Mouse (Mus musculus) embryonic facial prominence, embryonic 11.5 days (tissue): ENCODE measurements around the gene Leng9. TPM values are rescaled to one million over a fixed set of nuclear protein-coding genes. Genes with fewer than 3 reads are reported as not detected.
A peak's percentile ranks its signal among the peaks of the same experiment; 100 is the strongest.

Source experiments
- ATAC-seq: fragments of 200-750 bp; cut with Nextera tagmentation; replicated peaks from 2 replicates; pipeline ENCODE4 v1.8.0; 2017; ENCODE audit warnings: low read depth; ENCODE audit not compliant: insufficient number of reproducible peaks, low FRiP score, low TSS enrichment
- DNase-seq: peaks from one replicate; pipeline ENCODE4 v3.0.0-alpha.2; 2015; ENCODE audit warnings: low spot score
- H3K27ac ChIP-seq: fragments of 300-500 bp; sonication (generic); replicated peaks from 2 replicates; pipeline ENCODE4 v1.5.1; 2014; ENCODE audit warnings: mild to moderate bottlenecking, low read depth, low read length, control low read depth
- H3K27me3 ChIP-seq: fragments of 300-500 bp; sonication (generic); 2 replicates; pipeline ENCODE4 v1.6.1; 2014; ENCODE audit warnings: mild to moderate bottlenecking, low read length, moderate library complexity, mixed read lengths; ENCODE audit not compliant: control insufficient read depth, insufficient read depth
- H3K36me3 ChIP-seq: fragments of 300-500 bp; sonication (generic); replicated peaks from 2 replicates; pipeline ENCODE4 v1.6.1; 2014; ENCODE audit warnings: low read depth, mild to moderate bottlenecking, low read length, moderate library complexity, mixed read lengths; ENCODE audit not compliant: control insufficient read depth, insufficient read depth
- H3K4me1 ChIP-seq: fragments of 300-500 bp; sonication (generic); 2 replicates; pipeline ENCODE4 v1.6.1; 2014; ENCODE audit warnings: low read length, mixed read lengths; ENCODE audit not compliant: control insufficient read depth, insufficient read depth
- H3K4me2 ChIP-seq: fragments of 300-500 bp; sonication (generic); 2 replicates; pipeline ENCODE4 v1.6.1; 2014; ENCODE audit warnings: low read depth, mild to moderate bottlenecking, control low read depth, low read length, moderate library complexity
- H3K4me3 ChIP-seq: fragments of 300-500 bp; sonication (generic); 2 replicates; pipeline ENCODE4 v1.5.1; 2014; ENCODE audit warnings: low read depth, low read length, control low read depth
- H3K9ac ChIP-seq: fragments of 300-500 bp; sonication (generic); replicated peaks from 2 replicates; pipeline ENCODE4 v1.6.1; 2014; ENCODE audit warnings: mild to moderate bottlenecking, control low read depth, low read length
- H3K9me3 ChIP-seq: fragments of 300-500 bp; sonication (generic); replicated peaks from 2 replicates; pipeline ENCODE4 v1.6.1; 2016; ENCODE audit warnings: mild to moderate bottlenecking, low read length, inconsistent platforms, mixed read lengths; ENCODE audit not compliant: control insufficient read depth
- WGBS: fragments of 180-500 bp; shearing (Covaris S2); extraction: QIAGEN DNeasy Blood & Tissue Kit; methylation state at CpG from one replicate; pipeline ENCODE4 v1.1.7; 2014; 5-methylcytosine and 5-hydroxymethylcytosine counted together
- polyA plus RNA-seq: library from polyadenylated mRNA; unstranded; fragments of >200 nt; fragmentation: Nextera tagmentation; extraction: Ambion mirVana; gene quantifications from 2 replicates; pipeline ENCODE4 v1.2.1, GENCODE M21; 2014

The Leng9 gene
- polyA plus RNA-seq, result 1.6 and 1.9 TPM in 2 replicates

DNA sequence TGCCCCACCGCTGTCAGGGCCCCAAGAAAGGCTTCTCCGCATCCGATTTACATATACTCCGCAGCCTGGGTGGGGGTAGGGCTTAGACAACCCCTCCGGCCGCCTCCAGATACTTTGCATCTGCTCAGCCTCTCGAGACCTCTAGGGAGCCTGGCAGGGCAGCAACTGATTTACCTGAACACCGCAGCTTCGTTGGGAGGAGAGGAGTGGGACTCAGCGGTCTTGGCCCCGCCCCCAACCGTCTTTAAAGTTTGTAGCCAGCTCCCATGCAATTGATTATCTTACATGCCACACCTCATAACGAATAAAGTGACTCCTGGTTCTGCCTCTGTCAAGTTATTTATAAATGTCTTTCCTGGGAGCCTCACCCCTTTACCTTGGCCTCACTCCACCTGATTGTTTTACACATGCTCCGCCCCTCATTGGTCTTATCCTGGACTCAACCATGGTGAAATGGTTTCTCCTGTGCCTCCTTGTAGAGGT is at the start of gene Leng9:
Gene Leng9, minus strand, starts transcription at position 316 of the 483 bp plus-strand sequence.
- Histone ChIP-seq H3K4me2 (peak within 1 kb of the TSS; percentile 91), H3K9ac (peak within 1 kb of the TSS; percentile 57), H3K27ac (peak within 1 kb of the TSS; percentile 47; the same call in 1 of the 2 replicates), H3K36me3 (peaks cover 13% of the 10 kb centered on the region), H3K9me3 (no peaks in the 10 kb centered on the region), H3K27me3 (peaks cover 8% of the 10 kb centered on the region), H3K4me1 (peaks cover 3% of the 10 kb centered on the region; the same call in 1 of the 2 replicates), H3K4me3 (peak within 1 kb of the TSS; percentile 73)
- WGBS, result 3% methylated on average over 14 of the region's 14 CpGs
- no peak for DNase-seq
- ATAC-seq, result peak; percentile 30; the same call in 1 of the 2 replicates

DNA sequence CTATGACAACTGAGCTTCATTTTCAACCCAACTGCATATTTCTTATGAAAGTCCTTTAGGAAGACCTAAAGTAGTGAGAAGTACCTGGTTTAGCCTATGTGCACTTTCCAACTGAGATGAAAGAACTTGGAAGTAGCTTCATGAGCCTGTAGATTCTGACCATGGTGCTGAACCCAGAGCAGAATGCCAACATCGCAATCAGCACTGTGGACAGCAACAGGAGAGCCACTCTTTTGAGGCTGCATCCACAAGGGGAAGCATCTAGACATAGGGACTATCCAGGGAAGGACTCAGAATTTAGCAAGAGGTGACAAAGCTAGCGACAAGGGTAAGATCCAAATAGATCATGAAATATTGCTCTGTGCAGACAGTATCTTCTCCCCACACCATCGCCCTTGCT is 28.3 kb upstream of the Leng9 start:
- no peak overlapping the region for H3K27ac ChIP-seq
- no peaks in the 10 kb centered on the region for H3K27me3 ChIP-seq
- ATAC-seq (no peak), DNase-seq (peak; percentile 72)
- no peaks in the 10 kb centered on the region for H3K36me3 ChIP-seq
- H3K9ac ChIP-seq, result no peak overlapping the region
- H3K4me2 ChIP-seq, result no peak overlapping the region
- H3K9me3 ChIP-seq, result no peaks in the 10 kb centered on the region
- WGBS, result 39% methylated on average over 3 of the region's 3 CpGs
- no peak overlapping the region for H3K4me3 ChIP-seq
- no peaks in the 10 kb centered on the region for H3K4me1 ChIP-seq

DNA sequence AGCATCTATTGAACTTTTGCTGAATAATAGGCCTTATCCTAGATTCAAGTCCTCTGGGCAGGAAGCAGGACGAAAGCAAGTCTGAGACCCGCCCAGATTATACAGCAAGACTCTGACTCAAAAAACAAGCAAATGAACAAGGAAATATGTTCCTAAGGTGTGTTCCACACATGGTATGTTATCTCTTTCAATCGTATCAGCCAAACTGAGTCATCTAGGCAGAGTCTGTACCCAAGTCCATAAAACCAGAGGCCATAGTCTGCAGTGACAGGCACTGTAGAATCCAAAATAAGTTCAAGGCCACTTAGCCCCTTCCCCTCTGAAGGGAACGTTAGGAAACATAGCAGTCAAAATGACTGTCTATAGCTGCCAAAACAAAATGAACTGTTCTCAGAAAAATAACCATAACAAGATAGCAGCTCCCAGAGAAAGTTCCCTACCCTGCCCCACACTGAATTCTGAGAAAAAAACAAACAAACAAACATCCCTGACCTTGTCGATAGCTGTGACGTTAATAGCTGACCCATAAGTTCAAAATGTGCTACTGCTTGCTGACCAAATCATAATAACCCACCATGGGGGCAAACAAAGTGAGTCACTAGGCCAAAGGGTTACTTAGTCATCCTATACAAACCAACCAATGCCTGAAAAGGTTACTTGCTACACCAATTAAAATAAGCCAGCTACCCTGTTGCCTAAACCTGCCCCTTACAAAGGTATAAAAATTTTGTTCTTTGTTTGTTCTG is 20.2 kb upstream of the Leng9 start:
- no peak overlapping the region for H3K4me2 ChIP-seq
- no peak overlapping the region for H3K4me3 ChIP-seq
- H3K27ac ChIP-seq, result no peak overlapping the region
- 84% methylated on average over 6 of the region's 6 CpGs for WGBS
- H3K27me3 ChIP-seq, result no peaks in the 10 kb centered on the region
- no peak for ATAC-seq
- no peak for DNase-seq
- no peaks in the 10 kb centered on the region for H3K36me3 ChIP-seq
- H3K4me1 ChIP-seq, result no peaks in the 10 kb centered on the region
- H3K9me3 ChIP-seq, result no peaks in the 10 kb centered on the region
- no peak overlapping the region for H3K9ac ChIP-seq

DNA sequence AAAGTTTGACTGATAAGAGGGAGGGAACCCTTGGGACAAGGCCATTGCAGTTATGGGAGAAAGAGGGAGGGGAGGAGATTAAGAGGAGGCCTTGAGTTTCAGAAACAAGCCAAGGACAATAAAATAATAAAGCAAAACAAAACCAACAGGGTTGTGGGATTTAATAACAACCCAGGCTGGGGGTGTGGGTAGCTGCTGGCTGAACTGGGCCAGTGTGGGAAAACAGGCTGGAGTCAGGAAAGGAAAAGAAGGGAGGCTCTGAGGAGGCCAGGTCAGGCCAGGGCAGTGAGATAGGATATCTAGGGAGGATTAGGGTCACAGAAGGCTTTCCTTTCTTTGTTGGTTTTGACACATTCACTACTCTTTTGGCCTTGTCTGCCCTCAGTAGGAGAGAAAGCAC is 16.9 kb upstream of the Leng9 start:
- Histone ChIP-seq H3K36me3 (no peaks in the 10 kb centered on the region), H3K27ac (no peak overlapping the region), H3K4me2 (no peak overlapping the region), H3K4me3 (no peak overlapping the region), H3K9me3 (no peaks in the 10 kb centered on the region), H3K4me1 (no peaks in the 10 kb centered on the region), H3K27me3 (no peaks in the 10 kb centered on the region), H3K9ac (no peak overlapping the region)
- no peak for DNase-seq
- no peak for ATAC-seq

DNA sequence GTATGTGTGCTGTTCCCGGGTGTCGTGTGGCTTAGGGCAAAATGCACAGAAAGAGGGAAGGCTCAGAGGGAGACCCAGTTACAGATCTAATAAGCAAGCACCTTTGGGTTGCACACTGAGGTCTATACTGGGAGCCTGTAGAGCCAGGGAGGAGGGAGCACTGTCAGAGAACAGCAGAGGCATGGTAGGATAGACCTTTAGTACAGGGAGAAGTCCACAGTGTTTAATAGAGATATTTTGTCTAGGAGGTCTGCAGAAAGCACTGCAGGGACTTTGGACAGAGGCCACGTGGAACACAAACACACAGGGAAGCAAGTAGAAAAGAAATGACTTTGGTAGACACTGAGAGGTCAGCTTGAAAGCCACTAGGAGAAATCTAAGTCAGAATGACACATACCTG is 15.1 kb upstream of the Leng9 start:
- Histone ChIP-seq H3K4me1 (no peaks in the 10 kb centered on the region), H3K9me3 (no peaks in the 10 kb centered on the region), H3K9ac (0 out of 2 replicates have a peak overlapping the region, but pooled peaks have one; percentile 37), H3K27me3 (no peaks in the 10 kb centered on the region), H3K27ac (no peak overlapping the region), H3K4me3 (peak overlapping the region; percentile 9; the same call in 1 of the 2 replicates), H3K36me3 (no peaks in the 10 kb centered on the region), H3K4me2 (0 out of 2 replicates have a peak overlapping the region, but pooled peaks have one; percentile 25)
- DNase-seq, result no peak
- 21% methylated on average over 3 of the region's 3 CpGs for WGBS
- no peak for ATAC-seq

DNA sequence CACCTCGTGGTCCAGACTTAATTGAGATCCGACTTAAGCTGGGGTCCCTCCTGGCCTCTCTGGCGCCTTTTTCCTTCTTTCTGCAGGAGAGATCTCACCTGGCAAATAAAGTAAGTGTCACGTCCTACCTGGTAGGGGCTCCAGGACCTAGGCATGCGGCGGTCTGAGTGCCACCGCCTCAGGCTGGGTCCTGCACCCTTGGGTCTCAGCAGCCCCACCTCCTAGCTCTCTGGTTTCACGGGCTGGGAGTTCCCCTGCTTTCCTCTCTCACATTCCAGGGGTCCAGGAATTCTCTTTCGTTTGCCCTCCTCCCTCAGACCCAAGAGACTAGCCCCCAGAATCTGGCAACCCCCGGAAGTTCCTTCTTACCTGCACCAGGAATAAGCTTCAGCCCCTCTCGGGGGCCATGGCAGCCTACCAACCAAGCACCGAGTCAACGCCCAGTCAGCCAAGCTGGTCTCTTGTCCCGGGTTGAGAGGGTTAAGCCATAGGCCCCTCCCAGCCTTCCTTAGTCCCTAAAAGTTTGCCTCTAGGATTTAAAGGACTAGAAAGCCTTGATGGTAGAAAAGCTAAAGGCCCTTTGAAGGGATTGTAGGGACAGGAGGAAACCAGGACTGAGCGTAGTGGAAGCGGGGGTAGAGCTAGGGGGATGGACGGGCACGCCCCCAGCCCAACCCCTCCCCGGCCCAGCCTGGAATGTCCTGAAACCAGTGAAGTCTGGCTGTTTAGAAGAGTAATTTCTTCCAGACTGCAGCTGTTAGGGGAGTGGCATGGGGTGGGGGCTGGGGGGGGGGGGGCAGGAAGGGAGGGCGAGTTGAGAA is 14.1 kb upstream of the Leng9 start, which contains the start of gene Cdc42ep5:
Gene Cdc42ep5, minus strand, starts transcription at position 771 of the 821 bp plus-strand sequence.
- no peaks in the 10 kb centered on the region for H3K9me3 ChIP-seq
- H3K4me3 ChIP-seq, result peak within 1 kb of the TSS; percentile 41
- H3K4me2 ChIP-seq, result peak within 1 kb of the TSS; percentile 47
- H3K4me1 ChIP-seq, result no peaks in the 10 kb centered on the region
- H3K27ac ChIP-seq, result peak within 1 kb of the TSS; percentile 44
- H3K27me3 ChIP-seq, result no peaks in the 10 kb centered on the region
- DNase-seq (peak; percentile 87), ATAC-seq (peak; percentile 96)
- WGBS, result under 1% methylated on average over 19 of the region's 20 CpGs
- peak within 1 kb of the TSS; percentile 37 for H3K9ac ChIP-seq
- no peaks in the 10 kb centered on the region for H3K36me3 ChIP-seq

DNA sequence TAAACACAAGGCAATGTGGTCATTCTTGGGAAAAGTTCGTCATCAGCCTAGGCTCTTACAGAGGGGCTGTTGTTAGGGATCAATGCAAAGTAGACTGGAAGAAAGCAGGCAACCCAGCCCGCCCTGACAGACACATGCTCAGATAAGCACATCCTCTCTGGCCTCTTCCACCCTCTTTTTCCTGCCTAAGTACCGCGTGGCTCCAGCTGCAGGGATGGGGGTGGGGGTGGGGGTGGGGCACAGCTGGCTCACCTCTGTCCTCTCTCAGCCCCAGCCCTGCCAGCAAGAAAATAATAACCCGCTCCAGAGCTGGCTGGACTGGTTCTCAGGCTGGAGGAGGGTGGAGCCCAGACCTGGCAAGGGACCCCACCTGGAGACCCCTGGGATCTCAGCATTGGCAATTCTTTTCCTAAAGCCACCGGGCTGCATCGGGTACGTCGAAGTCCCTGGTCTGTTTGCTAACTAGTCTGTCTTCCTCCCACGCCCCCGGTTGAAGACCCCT is 13.4 kb upstream of the Leng9 start:
- Histone ChIP-seq H3K9ac (peak overlapping the region; percentile 26), H3K4me3 (peak overlapping the region; percentile 41), H3K9me3 (no peaks in the 10 kb centered on the region), H3K27me3 (no peaks in the 10 kb centered on the region), H3K27ac (peak overlapping the region; percentile 28; the same call in 1 of the 2 replicates), H3K4me2 (peak overlapping the region; percentile 47), H3K4me1 (no peaks in the 10 kb centered on the region), H3K36me3 (no peaks in the 10 kb centered on the region)
- under 1% methylated on average over 11 of the region's 11 CpGs for WGBS
- peak; percentile 60 for DNase-seq
- peak; percentile 65 for ATAC-seq
